Mouse (Mus musculus) testis, adult 2 months (tissue): ENCODE measurements around the gene Srgap1.
A peak's percentile ranks its signal among the peaks of the same experiment; 100 is the strongest.

ENCODE experiments used
- CTCF ChIP-seq: fragments of 200-500 bp; IDR thresholded peaks from 2 replicates; pipeline ENCODE4 v1.5.1; 2012; ENCODE audit warnings: low read depth, mild to moderate bottlenecking, inconsistent platforms, low read length, moderate library complexity; ENCODE audit not compliant: control insufficient read depth, insufficient read depth, insufficient replicate concordance
- POLR2A ChIP-seq: fragments of 200-500 bp; IDR thresholded peaks from 2 replicates; pipeline ENCODE4 v1.6.1; 2012; ENCODE audit warnings: low read depth, mild to moderate bottlenecking, inconsistent platforms, low read length, moderate library complexity; ENCODE audit not compliant: control insufficient read depth

GRCm38 (mm10) chr10:121855863-121856446, 191.2 kb downstream of the Srgap1 start:
- TF ChIP-seq CTCF (peak; percentile 4; the same call in 1 of the 2 replicates), POLR2A (no peak)
